Mouse (Mus musculus): Measurements from ENCODE around the gene Mark4.

Mark4 gene

GRCm38 (mm10) chr7:19469404-19469803, 10.8 kb upstream of the Mark4 start:
- no peak for DNase-seq (ENCODE audit: low spot score)

GRCm38 (mm10) chr7:19468279-19468678, 9.7 kb upstream of the Mark4 start:
- DNase-seq (ENCODE audit: low spot score): no peak

- no peak for DNase-seq (ENCODE audit: low spot score)
Measured at GRCm38 (mm10) chr7:19467638-19468037, 9.0 kb upstream of the Mark4 start.

- DNase-seq (ENCODE audit: low spot score): no peak
Measured at GRCm38 (mm10) chr7:19466602-19467145, 8.1 kb upstream of the Mark4 start.

GRCm38 (mm10) chr7:19464367-19465307, 6.0 kb upstream of the Mark4 start:
- DNase-seq (ENCODE audit: low spot score): no peak

GRCm38 (mm10) chr7:19462884-19463381, 4.3 kb upstream of the Mark4 start, which contains the start of gene Exoc3l2:
Gene Exoc3l2, plus strand, starts transcription at chr7:19463331.
- DNase-seq (ENCODE audit: low spot score): no peak

- no peak for DNase-seq (ENCODE audit: low spot score)
Measured at GRCm38 (mm10) chr7:19462443-19462842, 3.8 kb upstream of the Mark4 start.

GRCm38 (mm10) chr7:19461488-19461887, 2.9 kb upstream of the Mark4 start:
- peak; percentile 73 for DNase-seq (ENCODE audit: low spot score)

GRCm38 (mm10) chr7:19460500-19460899, 1.9 kb upstream of the Mark4 start:
- no peak for DNase-seq (ENCODE audit: low spot score)

- DNase-seq (ENCODE audit: low spot score): no peak
Measured at GRCm38 (mm10) chr7:19459144-19459870, 686 bp upstream of the Mark4 start.

- DNase-seq (ENCODE audit: low spot score): no peak
Measured at GRCm38 (mm10) chr7:19458072-19458486, 542 bp downstream of the Mark4 start.

- DNase-seq (ENCODE audit: low spot score): no peak
Measured at GRCm38 (mm10) chr7:19457414-19458071, 1.1 kb downstream of the Mark4 start.

- DNase-seq (ENCODE audit: low spot score): no peak
Measured at GRCm38 (mm10) chr7:19456628-19457027, 2.0 kb downstream of the Mark4 start.

- DNase-seq (ENCODE audit: low spot score): no peak
Measured at GRCm38 (mm10) chr7:19455819-19456495, 2.7 kb downstream of the Mark4 start.

GRCm38 (mm10) chr7:19455186-19455585, 3.4 kb downstream of the Mark4 start:
- no peak for DNase-seq (ENCODE audit: low spot score)

GRCm38 (mm10) chr7:19449165-19449564, 9.5 kb downstream of the Mark4 start:
- no peak for DNase-seq (ENCODE audit: low spot score)

GRCm38 (mm10) chr7:19447689-19448088, 10.9 kb downstream of the Mark4 start:
- DNase-seq (ENCODE audit: low spot score): no peak

GRCm38 (mm10) chr7:19444801-19445200, 13.8 kb downstream of the Mark4 start:
- DNase-seq (ENCODE audit: low spot score): no peak

GRCm38 (mm10) chr7:19443344-19443743, 15.3 kb downstream of the Mark4 start:
- peak; percentile 79 for DNase-seq (ENCODE audit: low spot score)

GRCm38 (mm10) chr7:19441448-19442091, 17.1 kb downstream of the Mark4 start:
- no peak for DNase-seq (ENCODE audit: low spot score)

GRCm38 (mm10) chr7:19437048-19437447, 21.6 kb downstream of the Mark4 start:
- no peak for DNase-seq (ENCODE audit: low spot score)
